Mouse (Mus musculus) right cerebral cortex, postnatal 4 days (tissue): ENCODE results near the gene Heg1.

ENCODE experiments used
- DNase-seq: peaks from one replicate; pipeline ENCODE4 v3.0.0-alpha.2; 2022

The Heg1 gene

DNA sequence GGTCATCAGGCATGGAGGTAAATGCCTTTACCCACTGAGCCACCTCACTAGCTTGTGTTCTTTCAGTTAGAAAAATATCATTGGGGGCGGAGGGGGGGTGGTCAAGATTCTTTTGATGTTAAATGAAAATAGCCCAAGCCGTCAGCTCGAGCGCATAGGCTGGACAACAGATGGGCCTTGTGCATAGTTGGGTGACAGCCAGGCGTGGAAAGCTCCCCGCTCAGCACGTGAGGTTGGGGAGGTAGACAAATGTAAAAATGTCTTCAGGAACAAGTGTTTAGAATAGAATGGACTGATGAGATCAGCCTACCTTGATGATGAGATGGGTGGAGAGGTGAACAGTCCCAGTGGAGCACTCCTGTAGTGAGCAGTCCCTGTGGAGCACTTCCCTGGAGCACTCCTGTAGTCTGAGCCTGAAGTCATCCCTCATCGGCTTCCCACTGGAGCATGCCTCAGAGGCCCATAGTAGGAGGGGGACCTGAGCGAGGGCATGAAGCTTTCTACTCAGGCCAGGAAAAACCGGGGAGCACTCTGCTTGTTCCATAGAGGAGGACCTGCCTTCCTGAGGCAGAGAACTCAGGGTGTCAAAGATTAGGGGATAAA, 62.0 kb downstream of the Heg1 start:
- no peak for DNase-seq

DNA sequence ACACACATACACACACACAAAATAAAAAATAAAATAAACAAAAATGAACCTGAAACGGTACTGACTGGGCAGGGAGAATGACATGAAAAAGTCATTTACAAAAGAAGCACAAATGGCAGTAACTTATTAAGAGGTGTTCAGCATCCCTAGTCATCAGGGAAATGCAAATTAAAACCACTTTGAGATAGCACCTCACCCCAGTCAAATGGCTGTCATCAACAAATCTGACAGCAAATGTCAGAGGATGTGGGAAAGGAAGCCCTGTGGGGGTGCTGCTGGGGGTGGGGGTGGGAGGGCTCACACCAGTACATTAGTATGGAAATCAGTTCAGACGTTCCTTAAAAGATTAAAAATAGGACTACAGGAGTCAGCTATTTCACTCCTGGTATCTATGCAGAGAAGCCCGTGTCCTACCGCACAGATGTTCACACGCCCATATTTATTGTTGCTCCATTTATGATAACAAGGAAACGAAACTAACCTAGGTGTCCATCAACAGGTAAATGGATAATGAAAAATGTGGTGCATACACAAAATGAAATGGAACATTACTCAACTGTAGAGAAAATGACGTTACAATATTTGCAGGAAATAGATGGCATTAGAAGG, 63.3 kb downstream of the Heg1 start:
- no peak for DNase-seq

DNA sequence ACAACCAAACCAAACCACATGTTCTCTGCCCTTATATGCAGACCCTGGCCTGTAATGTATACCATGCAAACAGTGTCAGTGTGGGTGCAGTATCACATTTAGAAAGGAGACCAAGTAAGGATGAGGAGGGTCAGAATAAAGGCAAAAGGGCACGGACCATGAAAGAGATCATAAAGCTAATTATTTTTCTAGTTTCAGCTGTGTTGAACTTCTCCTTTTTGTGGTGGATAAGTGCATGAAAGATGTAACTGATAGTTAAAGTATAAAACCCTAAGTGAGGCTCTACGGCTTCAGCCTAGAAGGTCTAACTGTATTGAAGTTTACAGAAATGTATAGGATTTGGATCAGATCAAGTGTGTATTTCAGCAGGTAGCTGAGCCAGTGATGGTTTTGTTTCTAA, 63.8 kb downstream of the Heg1 start:
- DNase-seq: no peak

DNA sequence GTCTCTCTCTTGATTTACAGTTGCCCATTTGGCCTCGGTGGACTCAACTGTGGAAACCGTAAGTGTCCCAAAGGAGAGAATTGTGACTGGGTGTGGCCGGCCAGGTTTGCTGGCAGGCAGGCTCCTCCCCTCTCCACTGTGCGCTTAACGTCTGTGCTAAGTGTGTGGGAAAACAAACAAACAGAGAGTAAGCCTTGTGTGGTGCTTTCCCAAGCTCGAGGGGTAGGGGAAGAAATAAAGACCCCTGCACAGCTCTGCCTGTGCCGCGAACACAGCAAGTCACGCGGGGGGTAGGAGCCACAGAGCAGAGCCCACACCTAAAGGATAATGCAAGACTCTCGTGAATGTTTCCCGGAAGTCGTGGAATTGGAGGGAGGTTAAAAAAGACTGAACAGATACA, 67.0 kb downstream of the Heg1 start:
- no peak for DNase-seq

DNA sequence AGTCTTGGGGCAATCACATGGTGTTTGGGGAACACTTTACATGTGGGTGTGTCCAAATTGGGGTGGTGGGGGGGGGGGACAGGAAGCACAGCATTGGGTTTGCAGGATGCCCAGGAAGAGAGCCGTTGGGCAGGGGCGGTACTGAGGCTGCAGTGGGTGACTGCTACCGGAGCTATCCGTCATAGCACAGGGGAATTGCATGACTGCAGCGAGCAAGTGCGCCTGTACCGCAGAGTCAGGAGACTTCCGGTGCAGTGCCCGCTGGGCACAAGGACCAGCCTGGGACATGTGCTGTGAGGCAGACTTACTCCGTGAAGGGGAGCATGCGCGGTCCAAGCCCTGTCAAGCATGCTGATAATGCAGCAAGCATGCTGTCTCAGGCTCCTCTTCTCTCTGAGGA, 67.4 kb downstream of the Heg1 start:
- no peak for DNase-seq

DNA sequence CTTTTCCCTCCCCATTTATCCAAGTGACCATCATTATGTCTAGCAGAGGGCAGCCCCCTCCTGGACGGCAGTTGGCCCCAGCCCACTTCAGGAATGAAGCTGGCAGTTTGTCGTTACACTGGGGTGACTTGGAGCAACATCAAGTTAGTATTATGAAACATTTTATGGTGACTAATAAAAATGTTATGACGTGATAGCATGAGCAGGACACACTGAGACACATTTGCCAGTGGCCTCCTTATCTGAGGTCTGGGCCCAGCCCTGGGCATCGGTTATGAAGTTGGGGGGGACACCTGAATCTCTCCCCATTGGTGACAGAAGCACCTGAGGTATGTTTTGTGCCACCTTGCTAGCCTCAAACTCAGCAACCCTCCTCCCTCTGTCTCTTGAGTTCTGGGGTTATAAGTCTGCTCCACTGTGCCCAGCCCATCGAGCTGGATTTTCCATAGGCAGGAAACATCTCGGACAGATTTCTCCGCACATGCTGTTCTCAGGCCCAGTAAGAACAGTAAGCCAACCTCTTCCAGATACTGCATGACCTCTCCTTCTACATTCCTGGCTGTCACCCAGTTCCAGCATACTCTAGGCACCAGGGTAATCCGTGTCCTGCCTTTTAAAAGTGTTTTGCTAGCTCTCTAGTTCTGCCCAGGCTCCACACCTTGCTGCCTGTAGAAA, 68.9 kb downstream of the Heg1 start:
- no peak for DNase-seq

DNA sequence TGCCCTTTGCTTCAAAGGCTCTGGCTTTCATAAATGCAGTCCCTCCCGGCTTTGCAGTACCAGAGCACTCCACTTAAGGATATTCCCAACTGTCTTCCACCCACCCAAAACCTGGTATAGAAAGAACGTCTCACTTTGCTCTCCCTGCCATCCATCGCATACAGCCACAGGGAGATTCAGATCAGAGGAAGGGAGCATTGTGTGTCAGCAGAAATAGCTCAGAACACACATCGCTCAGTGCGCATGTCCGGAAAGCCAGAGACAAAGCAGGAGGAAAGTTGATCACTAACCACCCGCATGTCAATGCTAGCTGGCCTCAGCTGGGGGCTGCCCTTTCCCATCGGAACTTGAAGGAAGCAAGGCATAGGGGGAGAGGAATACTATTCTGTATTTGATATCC, 71.1 kb downstream of the Heg1 start:
- no peak for DNase-seq

DNA sequence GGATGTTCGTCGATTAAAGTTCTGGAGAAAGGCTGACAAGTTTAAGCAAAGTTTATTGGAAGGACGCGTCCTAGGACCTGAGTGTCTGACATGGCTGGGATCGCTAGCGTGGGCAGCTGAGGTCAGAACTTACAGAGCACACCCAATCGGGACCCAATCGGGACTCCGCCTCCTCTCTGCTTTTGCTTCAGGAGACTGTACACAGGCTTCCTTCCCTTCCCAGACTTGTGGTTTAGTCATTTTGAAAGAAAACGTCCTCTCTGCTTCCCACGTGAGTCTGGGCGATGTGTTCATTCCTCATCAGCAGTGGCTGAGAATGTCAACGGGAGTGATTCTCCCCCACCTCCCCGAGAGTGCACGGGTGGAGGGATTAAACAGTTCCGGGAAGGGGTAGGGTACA, 71.8 kb downstream of the Heg1 start:
- no peak for DNase-seq

DNA sequence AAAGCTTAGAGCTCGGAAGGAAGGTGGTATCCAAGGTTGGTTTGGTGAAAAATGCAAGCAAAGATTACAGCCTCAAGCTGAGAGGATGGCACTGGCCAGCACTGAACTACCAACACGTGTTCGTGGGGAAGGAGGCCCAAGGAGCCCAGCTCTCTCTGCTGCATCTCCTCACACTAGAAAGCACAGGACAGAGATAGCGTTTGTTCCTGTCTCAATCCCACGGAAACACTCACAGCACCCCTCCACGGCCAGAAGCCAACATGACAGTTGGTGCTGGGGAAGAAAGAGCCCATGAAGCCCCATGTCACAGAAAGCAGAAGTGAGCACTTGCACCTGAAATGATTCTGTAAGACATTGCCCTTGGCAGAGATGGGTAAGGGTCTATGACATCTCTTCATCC, 72.2 kb downstream of the Heg1 start:
- DNase-seq: no peak

DNA sequence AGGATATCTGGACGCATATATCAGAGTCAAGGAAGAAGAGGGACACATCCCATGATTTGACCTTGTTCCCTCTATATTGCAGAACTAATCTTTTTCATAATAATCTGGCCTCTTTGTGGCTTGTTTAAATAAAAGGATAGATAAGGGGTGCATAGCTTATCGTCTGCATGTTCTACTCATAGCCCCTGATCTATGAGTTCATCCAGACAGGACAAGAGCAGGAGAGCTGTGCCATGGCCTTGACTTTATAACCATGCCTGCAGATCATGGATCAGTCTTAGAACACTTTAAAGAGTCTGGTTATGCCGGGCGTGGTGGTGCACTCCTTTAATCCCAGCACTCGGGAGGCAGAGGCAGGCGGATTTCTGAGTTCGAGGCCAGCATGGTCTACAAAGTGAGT, 75.0 kb downstream of the Heg1 start:
- no peak for DNase-seq

DNA sequence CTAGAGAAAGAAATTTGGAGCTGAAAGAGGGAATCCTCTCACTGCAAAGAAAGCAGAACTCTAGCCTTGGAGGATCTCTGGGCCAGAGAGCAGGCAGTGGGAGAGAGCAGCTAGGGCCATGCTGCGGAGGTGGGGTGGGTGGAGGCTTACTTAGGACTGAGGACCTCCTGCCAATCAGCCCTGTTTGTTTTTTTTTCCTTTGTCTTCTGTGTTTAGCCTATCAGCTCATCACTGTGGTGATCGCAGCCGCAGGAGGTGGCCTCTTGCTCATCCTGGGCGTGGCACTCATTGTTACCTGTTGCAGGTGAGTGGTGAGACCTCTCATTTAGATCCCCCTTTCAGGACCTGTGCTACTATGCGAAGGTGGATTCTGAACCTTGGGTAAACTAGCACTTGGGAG, 76.4 kb downstream of the Heg1 start:
- no peak for DNase-seq

DNA sequence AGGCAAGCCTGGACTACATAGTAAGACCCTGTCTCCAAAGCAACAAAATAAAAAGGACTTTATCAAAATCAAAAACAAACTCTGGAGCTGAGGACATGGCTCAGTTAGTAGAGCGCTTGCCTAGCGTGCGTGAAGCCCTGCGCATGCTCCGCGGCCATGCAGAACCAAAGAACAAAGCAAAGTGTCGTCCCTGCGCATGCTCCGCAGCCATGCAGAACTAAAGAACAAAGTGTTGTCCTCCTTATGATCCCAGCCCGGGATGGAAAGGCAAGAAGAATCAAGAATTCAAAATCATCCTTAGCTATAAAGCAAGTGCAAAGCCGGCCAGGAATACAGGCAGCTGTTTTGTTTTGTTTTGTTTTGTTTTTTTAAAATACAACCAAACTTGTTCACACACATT, 76.8 kb downstream of the Heg1 start:
- DNase-seq: no peak

DNA sequence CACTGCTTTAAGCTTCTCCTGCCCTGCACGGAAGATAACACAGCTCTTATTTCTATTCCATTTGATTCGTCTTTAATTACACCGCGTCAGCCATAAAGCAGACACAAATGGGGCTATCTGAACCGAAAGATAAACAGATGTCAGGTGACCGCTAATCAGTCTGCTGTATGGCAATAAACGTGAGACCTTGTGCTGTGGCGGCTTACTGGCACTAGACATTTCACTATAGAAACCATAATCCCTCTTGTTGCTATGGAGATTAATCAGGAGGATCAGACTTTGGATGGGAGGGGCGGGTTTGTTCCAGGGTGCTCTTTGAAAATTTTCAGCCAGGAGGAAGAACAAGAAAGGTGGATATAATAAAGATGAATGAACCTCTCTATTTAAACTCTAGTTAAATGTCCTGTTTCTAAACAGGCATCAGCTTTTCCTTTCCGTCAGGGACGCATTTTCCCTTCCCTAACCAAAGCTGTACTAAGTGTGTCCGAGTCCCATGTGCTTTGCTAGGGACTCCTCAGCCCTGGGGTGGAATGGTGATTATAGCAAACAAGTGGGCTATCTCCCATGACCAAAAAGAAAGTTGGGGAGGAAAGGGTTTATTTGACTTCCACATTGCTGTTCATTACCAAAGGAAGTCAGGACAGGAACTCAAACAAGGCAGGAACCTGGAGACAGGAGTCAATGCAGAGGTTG, 80.5 kb downstream of the Heg1 start:
- no peak for DNase-seq

DNA sequence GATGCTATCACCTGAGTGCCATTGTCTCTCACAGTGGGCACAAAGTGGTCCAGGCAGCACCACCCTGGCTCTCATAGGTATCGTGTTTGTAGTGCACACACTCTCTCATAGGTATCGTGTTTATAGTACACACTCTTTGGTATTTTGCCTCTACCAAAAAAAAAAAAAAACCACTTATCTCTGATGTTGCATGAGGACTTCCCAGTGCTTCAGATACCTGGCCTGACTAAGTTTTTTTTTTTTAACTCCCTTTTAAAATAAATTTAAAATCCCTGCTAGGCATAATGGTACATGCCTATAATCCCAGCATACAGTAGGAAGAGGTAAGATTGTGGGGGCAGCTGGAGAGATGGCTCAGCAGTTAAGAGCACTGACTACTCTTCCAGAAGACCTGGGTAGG, 81.3 kb downstream of the Heg1 start:
- no peak for DNase-seq

DNA sequence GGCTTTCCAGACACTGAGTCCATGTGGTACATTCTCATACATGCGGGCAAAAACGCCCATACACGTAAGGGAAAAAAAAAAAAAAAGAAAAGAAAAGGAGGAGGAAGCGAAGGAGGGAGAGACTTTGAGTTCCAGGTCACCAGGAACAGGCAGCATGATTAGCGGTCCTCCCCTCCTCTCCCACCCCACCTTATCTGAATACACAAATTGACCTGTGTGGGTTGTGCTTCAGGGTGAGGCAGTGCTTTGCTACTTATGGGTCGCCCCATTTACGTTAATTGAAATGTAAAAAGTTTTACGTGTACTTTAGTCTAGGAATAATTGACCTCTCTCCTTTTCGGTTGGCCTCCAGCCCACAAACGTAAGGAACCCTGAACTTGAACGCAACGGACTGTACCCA, 82.1 kb downstream of the Heg1 start:
- DNase-seq: no peak

DNA sequence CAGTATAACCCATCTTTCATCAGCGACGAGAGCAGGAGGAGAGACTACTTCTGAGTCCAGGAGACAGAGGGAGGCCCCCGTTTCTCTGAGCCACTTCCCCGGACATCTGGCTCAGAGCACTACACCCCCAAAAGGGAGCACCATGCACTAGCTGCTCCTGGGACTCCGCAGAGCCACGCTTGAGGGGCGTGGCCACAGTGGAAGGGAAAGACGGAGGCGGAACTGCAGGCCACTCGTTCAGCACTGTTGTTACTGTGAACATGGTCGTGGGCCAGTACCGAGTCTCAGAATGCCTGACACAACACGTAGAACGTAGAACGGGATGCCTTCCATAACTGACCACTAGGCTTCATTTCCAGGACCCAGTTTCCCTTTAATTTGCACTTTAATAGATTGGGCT, 82.6 kb downstream of the Heg1 start:
- no peak for DNase-seq

DNA sequence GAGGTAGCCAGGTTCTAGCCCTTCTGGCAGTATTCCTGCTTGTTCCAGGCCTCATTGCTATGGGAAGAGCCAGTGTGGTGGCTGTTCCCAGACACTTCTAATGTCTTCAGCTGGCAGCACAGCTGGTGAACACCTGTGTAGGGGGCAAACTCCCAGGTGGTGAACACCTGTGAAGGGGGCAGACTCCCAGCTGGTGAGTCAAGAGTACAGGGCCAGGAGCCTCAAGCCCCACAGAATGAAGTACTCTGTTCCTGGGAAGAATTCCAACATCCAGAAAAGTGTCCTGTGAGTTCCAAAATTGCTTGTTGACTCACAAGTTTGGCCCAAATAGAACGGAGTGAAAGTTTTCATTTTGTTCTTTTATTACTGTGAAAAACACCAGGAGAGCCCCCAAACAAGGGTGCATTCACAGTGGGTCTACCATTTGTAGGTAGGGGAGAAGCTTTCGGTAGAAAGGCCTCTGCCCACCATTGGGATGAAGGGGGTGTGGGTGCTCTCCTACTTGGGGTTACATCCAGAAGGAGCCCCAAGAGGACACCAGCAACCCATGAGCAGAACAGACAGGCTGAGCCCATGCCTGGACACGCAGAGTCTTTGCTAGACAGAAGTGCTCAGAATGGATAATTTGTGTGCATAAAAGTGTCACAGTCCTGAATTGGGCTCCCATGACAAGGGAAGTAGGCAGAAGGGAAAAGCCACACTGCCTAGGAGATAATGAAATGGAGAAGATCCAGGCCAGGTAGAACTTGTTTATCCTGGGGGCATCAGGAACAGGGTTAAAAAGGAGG, 84.5 kb downstream of the Heg1 start:
- DNase-seq: no peak

DNA sequence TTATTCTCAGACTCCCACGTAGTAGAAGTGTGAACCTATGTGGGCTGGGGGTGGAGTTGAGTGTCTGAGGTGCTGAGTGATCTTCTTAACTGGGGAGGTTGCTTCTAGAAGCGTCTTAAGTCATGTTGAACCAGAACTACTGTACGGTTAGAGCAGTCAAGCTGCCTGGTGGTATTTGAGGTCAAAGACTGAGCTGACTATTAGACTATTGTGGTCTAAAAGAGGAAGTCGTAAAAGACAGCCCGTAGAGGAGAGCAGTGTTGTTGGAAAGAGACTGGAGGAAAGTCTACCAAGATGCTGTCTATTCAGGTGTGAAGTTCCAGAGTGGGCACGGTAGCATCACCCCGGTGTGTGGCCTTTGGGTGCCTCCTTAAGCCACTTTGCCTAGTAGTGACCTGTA, 85.7 kb downstream of the Heg1 start:
- no peak for DNase-seq

DNA sequence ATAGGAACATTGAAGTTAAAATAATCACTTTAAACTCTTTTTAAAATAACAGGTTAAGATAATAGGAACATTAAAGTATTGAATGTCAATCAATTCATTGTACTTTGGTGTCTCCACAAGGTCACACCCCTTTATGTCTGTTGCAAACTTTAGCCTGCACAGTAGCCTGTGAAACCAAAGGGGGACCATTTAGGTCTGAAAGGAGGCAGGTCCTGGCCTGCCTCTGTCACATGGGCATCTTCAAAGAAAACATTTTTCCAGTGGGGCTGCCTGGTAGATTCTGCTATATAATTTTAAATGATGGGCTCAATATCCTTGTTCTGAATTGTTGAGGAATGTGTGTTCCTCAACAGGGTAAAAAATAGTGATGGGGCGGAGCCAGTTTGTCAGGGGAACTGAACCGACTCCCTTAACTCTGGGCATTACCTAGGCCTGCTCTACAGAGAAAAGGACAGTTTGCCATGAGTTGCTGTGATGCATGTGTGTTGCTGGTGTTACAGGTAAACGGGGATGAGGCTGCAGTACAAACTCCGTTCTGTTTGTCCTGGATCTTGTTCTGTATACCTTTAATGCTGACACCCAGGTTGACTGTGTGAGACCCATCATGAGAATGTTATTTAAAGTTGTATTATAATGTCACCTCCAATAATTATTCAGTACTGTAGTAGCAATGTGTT, 86.7 kb downstream of the Heg1 start:
- no peak for DNase-seq

DNA sequence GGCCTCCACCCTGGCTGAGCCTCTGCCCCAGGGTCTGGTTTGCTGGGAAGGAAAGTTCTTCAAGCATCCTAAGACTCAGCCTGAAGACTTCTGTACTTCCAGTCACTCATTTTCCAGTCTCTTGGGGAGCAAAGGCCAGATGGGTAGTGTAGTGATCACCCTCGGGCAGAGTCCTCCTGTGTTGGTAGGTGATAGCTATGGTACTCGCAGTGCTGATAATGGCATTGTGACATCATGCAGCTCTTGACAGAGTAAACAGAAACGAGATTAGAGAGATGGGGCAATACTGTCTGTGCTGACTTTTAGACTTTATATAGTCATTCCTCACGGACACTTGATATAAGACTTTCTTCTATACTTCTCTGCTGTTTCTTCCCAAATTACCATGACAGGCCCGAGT, 88.6 kb downstream of the Heg1 start:
- DNase-seq: no peak

DNA sequence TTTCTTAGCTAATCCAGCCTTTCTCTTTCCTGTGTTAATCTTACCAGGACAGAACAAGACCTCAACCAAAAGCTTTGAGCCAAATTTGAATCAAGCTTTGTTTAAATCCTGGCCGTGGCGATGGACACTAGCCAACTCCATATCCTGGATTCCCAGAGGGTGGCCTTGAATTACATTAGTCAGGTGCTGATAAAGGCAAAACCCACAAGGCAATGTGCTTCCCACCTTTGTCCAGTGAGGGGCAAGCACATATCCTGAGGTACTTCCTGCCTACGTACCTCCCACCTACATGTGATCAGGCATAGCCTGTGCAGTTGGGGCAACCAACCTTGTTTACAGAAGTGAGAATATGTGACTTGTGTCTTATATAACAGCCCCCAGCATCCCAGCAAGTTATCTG, 90.8 kb downstream of the Heg1 start:
- DNase-seq: no peak

DNA sequence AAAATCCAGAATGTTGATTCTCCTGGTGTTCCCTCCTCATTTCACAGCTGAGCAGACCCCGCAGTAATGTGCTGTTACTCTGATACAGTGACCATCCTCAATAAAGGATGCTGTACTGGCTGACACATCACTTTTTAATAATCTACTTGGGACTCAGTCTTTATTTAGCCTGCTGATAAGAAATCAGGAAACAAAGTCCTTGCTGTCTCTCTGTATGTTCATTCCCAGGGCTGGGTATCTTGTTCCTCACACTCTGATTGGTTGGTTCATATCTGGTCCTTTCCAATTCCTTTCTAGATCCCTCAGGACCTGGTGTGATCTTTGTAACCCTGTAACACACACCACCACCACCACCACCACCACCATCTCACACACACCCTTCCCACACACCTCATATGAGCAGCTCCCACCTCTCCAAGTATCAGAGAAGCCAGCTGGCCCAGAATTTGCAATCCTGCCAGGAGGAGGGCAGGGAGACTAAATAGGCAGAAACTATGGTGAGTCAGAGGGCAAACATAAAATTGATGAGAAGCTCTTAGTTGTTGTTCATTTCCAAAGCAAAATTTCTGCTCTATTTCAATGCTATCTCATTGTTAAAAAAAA, 91.7 kb downstream of the Heg1 start:
- DNase-seq: no peak
